Mouse (Mus musculus): ENCODE results near the gene Cwc27. TPM values are rescaled to one million over a fixed set of nuclear protein-coding genes. Genes with fewer than 3 reads are reported as not detected.

Gene Cwc27
- total RNA-seq, 2 experiments from 2014 or later: 11.0 to 11.8 TPM

DNA sequence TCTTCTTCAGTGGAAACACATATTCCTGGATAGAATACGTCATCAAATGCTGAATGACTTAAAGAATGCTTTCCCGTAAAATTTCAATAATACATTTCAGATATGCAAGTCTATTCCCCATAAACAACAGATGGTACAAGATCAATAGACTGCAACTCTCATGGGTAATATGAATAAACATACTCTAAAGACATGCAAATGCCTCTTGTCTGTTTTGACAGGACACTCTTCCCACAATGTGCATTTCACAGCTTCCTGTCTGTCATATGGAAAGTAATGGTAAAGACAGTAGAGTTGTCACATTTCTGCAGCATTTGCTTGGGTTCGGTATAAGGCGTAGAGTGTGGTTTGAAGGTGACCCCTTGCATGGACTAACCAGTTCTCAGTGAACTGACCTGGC is 29.7 kb downstream of the Cwc27 start:
- no peak for DNase-seq (ENCODE audit: low spot score)

DNA sequence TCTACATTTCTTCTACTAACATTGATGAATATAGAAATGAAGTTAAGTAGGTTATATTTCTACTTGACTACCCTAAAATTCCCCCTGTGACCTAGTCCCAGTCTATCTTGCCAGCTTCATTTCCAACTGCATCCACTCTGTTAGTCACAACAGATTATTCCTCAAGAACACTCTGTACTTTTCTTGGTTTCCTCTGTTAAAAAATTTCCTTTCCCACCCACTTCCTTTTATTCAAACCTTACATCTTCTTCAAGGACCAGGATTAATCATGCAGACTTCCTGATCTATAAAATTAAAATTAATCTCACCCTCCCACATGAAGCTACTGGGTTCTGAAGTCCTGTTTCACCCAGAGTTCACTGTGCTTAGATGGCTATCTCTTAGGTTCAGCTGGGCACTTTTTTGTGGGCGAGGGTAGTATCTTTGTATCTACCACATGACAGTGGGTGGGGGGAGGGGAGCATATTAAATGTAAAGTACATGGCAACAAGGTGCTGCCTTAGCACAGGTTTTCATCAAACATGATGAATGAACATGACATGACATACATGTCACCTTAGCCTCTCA is 37.8 kb downstream of the Cwc27 start:
- no peak for DNase-seq (ENCODE audit: low spot score)

DNA sequence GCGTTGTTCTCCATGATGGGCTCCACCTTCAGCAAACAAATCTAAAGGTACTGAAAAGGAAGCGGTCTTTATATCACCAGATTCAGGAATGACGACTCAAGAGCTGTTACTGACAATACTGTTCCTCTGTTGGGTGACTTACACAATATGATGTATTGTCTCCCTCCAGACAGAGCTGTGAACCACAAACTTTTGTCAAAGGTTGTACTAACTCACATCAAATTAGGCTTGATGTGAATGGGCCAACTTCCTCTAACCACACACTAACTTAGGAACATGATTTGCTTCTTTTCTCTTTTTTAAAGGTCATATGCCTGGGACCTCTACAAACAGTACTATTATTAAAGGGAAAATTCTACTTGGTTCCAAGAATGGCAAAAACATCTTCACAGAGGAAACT is 53.7 kb downstream of the Cwc27 start:
- no peak for DNase-seq (ENCODE audit: low spot score)

DNA sequence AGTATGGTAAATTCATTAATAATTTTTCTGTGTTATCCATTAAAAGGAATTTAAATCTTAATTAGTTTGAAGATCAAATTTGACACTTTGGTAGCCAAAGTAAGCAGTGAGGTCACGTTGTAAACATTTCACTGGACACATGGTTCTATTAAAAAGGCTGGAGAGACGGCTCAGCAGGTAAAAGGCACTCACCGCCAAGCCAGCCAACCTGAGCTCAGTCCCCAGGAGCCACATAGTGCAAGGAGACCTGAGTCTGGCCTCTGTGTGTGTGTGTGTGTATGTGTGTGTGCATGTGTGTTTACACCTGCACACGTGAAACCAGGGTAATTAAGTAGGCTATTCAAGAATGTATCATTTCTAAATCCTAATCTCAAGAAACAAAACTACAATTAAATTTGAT is 54.5 kb downstream of the Cwc27 start:
- no peak for DNase-seq (ENCODE audit: low spot score)

DNA sequence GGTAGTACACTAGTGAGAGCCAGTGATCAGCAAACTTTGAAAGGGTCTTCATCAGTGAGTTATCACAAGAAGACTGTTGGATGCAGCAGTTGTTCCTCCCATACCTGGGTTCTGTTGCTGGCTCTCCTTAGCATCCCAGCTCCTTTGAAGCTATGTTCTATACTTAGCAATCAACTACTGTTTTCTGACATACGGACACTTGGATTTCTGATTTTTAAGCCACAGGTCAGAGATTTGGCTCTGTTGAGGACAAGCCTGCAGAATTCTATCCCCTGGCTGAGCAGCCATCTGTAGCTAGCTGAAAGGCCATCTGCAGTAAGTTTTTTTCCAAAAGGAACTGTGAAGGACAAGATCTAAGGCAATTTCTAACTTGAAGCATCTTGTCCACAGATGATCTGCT is 57.6 kb downstream of the Cwc27 start:
- DNase-seq (ENCODE audit: low spot score): no peak

DNA sequence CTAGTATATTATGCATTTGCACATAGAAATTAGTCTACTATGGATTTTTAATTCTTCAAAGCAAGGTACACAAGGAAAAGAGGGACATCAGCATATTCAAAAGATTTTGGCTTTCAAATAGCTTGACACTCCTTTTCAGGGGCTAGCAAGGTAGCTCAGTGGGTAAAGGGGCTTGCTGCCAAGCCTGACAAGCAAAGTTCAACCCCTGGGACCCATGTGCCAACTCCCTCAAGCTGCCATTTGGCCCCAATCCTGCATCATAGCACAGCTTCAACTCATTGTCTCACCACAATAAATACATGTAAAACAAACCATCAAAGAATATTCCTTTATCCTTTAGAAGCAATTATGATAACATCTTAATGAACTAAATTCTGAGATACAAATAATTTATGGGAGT is 69.9 kb downstream of the Cwc27 start:
- no peak for DNase-seq (ENCODE audit: low spot score)

DNA sequence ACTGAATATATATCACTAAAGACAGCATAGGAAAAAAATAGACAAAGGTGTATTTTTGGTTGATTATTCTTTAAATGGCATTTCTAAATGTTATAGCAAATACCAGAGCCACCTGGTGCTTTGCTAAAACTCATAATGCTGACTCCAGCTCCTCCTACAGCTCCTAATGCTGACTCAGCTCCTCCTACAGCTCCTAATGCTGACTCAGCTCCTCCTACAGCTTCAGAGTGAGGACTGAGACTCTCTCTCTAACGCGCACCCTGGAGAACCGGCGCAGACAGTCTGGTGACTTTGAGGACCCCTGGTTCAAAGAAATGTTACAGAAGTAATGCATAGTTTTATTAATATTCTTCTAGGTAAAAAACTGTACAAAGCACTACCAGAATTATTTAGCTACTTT is 74.1 kb downstream of the Cwc27 start:
- no peak for DNase-seq (ENCODE audit: low spot score)

DNA sequence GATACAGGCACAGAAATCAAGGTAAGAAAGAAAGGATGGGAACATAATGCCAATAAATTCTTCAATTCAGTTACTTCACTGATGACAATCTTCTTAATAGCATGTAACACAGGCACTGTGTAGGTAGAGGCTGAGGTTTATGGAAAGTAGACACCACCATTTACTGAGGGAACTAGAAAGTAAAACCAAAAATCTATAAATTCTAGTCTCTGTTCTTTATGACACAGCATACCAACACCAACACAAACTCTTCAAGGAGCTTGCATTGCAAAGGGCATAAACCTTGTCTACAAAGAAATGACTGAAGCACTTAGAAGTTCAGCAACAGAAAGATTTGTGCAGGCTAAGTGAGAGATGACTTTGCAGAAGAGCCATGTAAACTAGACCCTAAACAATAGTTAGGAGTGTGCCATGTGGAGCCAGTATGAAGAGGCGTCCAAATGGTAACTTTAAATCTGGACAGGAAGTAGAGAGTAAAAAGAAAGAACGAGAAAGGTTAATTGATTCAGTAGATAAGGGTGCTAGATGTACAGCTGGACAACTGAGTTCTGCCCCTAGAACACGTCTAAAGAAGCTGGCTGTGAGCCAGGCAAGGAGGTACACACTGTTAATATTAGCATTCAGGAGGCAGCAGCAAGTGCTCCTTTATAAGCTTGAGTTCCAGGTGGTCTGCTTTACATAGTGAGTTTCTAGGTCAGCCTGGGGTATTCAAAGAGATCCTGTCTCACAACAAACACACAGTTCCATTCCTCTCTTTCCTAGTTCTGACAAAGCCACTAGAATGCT is 87.5 kb downstream of the Cwc27 start:
- no peak for DNase-seq (ENCODE audit: low spot score)

DNA sequence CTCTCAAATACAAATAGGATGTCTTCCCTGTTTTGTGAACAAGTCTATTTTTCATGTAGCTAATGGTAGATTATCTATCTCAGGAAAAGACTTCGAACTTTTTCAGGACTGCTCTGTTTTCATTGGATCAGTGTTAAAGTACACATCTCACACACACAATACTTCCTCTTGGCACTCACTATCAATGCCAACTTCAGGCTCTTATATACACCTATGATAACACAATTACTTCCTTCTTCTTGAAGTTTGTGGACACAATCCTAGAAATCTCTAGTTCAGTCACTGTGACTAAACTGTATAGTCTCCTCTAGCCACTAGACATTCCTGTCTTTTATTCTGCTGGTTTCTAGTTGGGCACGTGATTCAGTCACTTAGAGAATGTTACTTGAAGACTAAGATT is 89.3 kb downstream of the Cwc27 start:
- no peak for DNase-seq (ENCODE audit: low spot score)

DNA sequence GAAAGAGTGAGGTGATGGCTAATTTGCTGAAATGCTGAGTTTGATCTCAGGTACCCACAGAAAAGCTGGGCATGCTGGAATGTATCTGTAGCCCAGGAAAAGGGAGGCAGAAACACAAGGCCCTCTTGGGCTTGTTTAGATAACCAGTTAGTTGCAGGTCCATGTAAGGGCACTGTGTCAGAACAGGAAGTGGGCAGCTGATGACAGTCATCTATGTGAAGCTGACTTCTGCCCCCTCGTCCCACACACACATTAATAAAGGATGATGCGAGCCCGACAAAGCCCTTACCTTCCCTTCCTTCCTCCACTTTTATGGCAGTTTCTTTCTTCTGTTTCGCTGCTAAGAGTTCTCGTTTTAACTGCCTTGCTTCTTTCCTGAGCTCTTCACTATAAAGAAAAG is 96.8 kb downstream of the Cwc27 start:
- no peak for DNase-seq (ENCODE audit: low spot score)

DNA sequence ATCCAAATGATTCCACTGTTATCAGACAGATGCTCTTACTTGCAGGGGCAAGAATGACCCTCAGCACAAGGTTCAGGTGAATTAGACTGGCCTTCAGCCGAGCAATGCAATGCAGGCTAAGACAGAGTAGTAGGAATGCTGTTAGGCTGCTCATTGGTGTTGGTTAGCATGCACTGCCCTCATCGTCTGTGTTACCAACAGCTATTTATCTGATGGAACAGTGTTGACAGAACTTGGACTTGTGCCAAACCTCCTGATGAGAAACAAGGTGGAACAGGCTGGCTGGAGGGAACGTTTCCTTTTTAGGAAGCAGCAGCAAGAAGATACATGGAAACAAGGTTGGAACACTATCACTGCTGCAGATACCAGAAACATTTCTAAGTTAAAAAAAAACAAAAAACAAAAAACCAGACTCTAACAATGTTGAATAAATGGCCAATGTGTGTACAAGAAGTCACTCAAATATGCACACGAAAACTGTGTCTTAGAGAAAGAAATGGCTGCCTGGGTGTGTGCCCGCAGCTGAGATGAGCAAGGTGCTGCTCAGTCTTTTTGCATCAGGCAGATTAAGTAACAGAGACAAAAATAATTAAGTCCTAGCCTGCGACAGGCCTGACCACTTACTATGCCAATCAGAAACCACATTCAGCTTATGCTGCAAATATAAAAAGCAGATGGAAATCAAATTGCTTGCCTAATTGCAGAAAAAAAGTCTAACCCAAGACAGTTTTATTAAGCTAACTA is 122.2 kb downstream of the Cwc27 start:
- DNase-seq (ENCODE audit: low spot score): peak; percentile 43

DNA sequence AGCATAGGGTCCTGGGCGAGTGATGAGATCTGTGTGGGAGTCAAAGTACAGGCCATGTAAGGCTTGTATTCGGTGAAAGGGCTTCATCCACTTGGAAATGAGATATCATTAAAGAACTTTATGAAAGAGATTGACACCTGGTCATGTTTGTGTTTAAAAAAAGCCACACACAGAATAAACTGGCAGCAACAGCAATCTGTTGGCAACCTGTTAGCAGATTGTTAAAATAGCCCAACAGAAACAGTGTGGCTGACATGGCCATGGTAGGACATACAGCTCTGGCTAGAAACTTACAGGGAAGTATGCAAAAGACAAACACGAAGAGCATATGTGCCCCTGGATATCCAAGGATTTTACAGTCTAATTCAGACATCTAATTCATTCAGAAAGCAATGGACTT is 124.2 kb downstream of the Cwc27 start:
- no peak for DNase-seq (ENCODE audit: low spot score)

DNA sequence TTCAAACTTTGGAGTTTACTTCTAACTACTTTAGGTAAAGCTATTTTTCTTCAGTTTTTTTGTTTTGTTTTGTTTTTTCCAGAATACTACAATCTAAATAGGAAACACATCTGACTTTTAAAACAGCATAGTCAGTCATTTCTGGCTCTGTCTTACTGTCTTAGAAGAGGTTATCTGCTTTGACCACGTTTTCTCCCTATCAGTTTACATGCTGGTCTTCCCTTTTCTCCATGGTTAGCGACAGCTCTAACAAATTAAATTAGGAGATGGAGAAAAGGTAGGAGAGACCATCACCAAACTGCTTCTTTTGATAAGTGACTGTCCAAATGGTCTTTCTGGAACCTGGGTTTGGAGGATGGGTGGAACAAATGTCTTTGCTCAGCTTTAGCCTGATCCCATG is 131.4 kb downstream of the Cwc27 start:
- no peak for DNase-seq (ENCODE audit: low spot score)

DNA sequence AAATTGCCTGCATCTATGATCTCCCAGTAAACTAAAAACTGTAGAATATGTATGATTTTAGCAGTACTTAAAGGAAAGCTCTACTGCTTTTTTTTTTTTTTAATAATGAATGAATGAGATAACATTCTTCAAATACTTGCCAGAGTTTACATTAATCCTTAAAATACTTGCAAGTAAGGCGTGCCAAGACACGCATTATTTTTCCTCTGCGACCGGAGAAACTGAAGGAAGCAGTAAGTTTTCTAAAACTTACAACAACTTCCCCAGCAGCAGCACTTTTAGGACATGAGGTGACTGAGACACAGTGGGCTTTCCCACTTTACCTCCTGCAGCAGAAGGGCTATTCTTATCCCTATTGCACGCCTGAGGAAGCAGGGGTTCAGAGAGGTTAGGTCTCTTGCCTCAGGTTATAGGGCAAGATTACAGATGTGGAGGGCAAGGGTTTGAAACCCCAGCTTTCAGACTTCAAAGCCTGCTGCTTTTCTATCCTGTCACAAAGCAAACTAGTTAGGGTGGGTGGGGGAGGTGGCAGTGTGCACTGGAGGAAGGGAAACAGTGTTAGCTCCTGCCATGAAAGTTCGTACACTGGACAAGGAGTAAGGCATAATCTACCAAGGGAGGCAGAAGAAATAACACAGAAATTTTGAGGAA is 132.5 kb downstream of the Cwc27 start:
- no peak for DNase-seq (ENCODE audit: low spot score)

DNA sequence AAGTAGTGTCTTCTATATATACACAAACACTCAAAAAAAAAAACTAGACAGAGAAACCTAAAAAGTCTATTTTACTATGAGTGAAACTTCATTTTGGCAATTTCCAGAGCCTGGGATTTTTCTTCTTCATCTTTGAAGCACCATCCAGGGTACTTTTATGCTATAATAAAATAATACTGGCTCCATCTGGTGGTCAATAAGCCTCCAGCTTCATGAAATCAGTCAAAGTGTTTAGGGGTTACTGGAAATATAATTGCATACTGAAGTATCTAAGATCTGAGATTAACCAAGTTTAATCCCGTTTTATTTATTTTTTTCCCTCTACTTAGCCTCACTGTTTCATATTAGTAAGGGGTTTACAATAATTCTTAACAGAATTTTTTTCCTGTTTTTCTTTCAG is 135.7 kb downstream of the Cwc27 start:
- peak; percentile 24 for DNase-seq (ENCODE audit: low spot score)

DNA sequence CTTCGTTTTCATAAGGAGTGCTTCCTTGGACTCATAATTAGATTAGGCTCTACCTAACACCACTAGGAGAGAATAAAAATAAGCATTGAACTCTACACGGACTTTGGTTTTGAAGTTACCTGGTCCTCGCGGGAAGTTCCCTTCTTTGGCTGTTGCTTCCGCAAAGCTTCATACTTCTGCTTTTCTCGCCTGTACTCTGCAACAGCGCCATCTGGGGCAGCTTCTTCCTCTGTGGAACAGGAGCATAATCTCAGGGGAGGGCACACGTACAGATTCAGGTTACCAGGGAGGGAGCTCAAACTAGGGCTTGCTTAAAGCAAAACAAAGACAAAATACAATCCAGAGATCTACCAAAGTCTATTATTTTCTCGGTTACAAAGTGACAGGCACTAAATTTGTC is 155.8 kb downstream of the Cwc27 start:
- no peak for DNase-seq (ENCODE audit: low spot score)

DNA sequence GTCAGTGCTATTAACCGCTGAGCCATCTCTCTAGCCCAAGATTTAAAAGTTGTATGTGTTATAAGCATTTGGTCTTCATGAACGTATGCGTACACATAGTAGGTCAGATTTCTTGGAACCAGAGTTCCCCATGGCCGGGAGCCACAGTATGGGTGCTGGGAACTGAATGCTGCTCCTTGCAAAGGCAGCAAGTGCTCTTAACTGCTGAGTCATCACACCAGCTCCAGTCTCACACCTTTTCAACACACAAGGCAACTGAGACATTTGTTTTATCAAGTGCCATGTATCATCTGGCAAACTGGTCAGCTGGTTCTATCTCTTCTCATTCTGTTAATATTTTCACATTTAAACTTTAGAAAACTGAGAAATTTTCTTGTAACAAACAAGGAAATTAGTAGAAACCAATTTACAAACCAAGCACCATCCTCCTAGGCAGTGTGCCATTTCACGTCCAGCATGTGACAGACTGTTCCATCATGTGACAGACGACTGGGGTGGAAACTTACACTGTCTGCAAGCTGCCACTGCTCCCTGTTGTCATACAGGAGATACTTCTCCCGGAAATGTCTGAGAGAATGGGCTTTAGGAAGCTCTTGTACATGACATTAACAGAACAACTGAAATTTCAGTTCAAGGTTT is 156.8 kb downstream of the Cwc27 start:
- DNase-seq (ENCODE audit: low spot score): no peak

DNA sequence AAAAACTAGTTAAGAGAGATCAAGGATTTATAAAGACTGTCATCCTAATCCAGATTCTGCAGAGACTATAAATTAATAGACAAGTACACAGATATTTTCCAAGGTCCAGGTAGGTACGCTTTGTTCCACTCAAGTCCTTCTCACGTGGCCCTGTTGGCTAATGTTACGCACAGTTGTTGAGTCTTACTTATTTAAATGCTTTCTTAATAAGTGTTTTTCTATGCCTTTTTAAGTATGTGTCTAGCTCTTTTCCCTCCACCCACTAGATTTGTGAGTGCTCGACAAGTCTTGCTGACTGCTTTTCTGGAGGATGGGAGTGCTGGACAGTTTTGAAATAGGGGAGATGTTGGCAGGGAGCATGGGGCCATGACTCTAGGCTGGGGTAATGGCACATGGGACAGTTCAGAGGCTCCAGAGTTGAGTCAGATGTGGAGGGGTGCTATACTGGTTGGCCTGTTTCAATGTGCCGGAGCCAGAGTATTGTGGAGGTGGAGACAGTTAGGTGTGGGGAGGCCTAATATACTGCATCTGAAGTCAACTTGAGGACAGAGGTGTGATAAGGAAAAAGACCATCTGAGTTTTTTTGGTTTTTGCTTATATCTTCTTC is 160.2 kb downstream of the Cwc27 start:
- DNase-seq (ENCODE audit: low spot score): no peak

DNA sequence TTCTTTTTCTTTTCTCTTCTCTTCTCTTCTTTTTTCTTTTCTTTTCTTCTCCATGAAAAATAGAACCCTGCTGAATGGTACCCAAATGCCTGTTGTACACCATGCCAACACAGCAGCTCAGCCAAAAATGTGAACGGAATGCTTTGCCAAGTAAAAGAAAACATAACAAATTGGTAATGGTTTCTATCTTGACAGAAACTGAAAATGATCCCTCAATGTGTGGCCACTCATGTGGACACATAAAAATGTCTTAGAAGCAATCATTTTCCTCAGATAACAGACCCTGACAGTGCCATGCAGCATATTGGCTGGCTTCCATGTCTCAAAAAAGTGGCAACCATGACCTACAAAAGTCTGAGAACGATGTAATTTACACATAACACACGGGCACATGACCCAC is 161.8 kb downstream of the Cwc27 start:
- DNase-seq (ENCODE audit: low spot score): no peak

DNA sequence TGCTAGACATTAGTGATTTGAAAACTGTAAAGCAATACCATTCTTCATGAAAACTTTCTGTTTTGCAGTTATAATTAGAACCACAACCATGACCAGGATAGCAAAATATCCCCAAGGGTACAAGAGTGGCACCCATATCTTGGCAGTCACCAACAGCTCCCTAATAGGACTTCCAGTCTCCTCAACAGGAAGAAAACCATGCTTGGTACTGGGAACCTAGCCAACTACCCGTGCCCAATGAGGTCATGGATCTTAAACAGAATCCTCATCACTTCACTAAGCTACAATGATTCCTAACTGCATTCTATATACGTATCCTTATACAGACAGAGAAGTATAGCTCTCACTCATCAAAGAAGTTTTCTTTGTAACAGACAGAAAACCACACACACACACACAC is 165.2 kb downstream of the Cwc27 start:
- DNase-seq (ENCODE audit: low spot score): peak; percentile 35

DNA sequence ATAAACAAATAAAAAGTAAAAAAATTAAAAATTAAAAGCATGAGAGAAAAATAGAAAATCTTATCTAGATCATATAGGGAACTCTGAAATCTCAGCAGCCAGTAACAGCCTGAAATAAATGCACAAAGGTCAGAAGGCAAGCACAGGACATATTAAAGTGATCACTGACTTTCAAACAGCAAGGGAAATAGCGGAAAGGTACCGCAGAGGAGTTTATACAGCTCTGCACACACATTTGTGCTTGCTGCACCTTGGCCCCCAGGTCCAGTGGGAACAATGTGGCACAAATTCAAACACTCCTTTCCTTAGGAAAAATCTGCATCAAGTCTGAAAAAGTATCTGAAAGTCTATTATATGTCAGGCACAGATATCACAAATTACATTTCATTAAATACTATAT is 166.3 kb downstream of the Cwc27 start:
- no peak for DNase-seq (ENCODE audit: low spot score)

Measured in gastrocnemius, adult 18-20 months (tissue).